Mouse (Mus musculus) embryonic facial prominence, embryonic 14.5 days (tissue): ENCODE measurements at regions not wholly inside any gene's neighbourhood (a gene's known extent, or its start where the extent isn't known, plus 50 kb on each side); places are given as distances from the start of the nearest gene placed in this dataset.

Experiments used
- ATAC-seq: fragments of 200-750 bp; cut with Nextera tagmentation; 2 replicates; pipeline ENCODE4 v1.8.0; 2017; ENCODE audit warnings: low read depth, moderate number of reproducible peaks, moderate TSS enrichment
- DNase-seq: peaks from one replicate; pipeline ENCODE4 v3.0.0-alpha.2; 2015; ENCODE audit warnings: low spot score
- H3K27ac ChIP-seq: fragments of 300-500 bp; sonication (generic); replicated peaks from 2 replicates; pipeline ENCODE4 v1.5.1; 2014; ENCODE audit warnings: low read depth, mild to moderate bottlenecking, low read length, moderate library complexity
- H3K27me3 ChIP-seq: fragments of 300-500 bp; sonication (generic); replicated peaks from 2 replicates; pipeline ENCODE4 v1.6.1; 2014; ENCODE audit warnings: low read length; ENCODE audit not compliant: control insufficient read depth, insufficient read depth
- H3K36me3 ChIP-seq: fragments of 300-500 bp; sonication (generic); 2 replicates; pipeline ENCODE4 v1.6.1; 2014; ENCODE audit warnings: low read length, mixed read lengths; ENCODE audit not compliant: control insufficient read depth, insufficient read depth
- H3K4me1 ChIP-seq: fragments of 300-500 bp; sonication (generic); 2 replicates; pipeline ENCODE4 v1.6.1; 2014; ENCODE audit warnings: antibody characterized with exemption, low read length; ENCODE audit not compliant: control insufficient read depth, insufficient read depth
- H3K4me2 ChIP-seq: fragments of 300-500 bp; sonication (generic); 2 replicates; pipeline ENCODE4 v1.6.1; 2014; ENCODE audit warnings: low read depth, mild to moderate bottlenecking, low read length, moderate library complexity, mixed read lengths
- H3K4me3 ChIP-seq: fragments of 300-500 bp; sonication (generic); 2 replicates; pipeline ENCODE4 v1.5.1; 2014; ENCODE audit warnings: low read depth, mild to moderate bottlenecking, low read length
- H3K9ac ChIP-seq: fragments of 300-500 bp; sonication (generic); 2 replicates; pipeline ENCODE4 v1.6.1; 2014; ENCODE audit warnings: low read depth, mild to moderate bottlenecking, low read length, moderate library complexity, mixed read lengths
- H3K9me3 ChIP-seq: fragments of 300-500 bp; sonication (generic); 2 replicates; pipeline ENCODE4 v1.6.1; 2016; ENCODE audit warnings: low read length; ENCODE audit not compliant: control insufficient read depth
- WGBS: fragments of 180-500 bp; shearing (Covaris S2); extraction: QIAGEN DNeasy Blood & Tissue Kit; methylation state at CpG from one replicate; pipeline ENCODE4 v1.1.7; 2014; 5-methylcytosine and 5-hydroxymethylcytosine counted together

DNA sequence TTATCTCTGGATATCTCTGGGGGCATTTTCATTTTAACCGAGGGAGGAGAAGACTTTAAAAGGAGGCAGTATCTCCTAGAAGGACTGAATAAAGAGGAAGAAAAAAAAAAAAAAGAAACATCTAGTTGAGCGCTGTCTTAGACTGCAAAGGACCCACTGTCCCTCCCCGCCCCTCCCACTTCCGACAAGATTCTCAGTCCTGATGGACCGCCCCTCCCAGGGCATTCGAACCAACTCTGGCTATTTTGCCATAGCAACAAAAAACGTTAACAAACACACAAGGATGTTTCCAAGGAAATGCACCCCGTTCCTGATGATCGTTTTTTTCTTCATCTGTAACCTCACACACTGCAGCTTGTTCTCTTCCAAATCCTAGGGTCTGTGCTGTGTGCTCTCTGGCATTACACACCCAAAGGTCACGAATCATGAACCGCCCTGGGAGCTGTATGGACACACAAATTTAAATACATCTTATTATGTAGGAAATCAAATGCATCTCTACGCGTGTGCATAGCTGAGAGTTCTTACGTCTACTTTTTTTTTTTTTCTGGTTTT lies 75.8 kb downstream of the Rnd3 start:
- H3K4me3 ChIP-seq = no peak overlapping the region
- DNase-seq = no peak
- no peaks in the 10 kb centered on the region for H3K27me3 ChIP-seq
- no peaks in the 10 kb centered on the region for H3K4me1 ChIP-seq
- no peaks in the 10 kb centered on the region for H3K9me3 ChIP-seq
- no peak overlapping the region for H3K27ac ChIP-seq
- ATAC-seq = no peak
- H3K36me3 ChIP-seq = no peaks in the 10 kb centered on the region
- H3K4me2 ChIP-seq = no peak overlapping the region
- no peak overlapping the region for H3K9ac ChIP-seq
- 59% methylated on average over 14 of the region's 14 CpGs for WGBS

DNA sequence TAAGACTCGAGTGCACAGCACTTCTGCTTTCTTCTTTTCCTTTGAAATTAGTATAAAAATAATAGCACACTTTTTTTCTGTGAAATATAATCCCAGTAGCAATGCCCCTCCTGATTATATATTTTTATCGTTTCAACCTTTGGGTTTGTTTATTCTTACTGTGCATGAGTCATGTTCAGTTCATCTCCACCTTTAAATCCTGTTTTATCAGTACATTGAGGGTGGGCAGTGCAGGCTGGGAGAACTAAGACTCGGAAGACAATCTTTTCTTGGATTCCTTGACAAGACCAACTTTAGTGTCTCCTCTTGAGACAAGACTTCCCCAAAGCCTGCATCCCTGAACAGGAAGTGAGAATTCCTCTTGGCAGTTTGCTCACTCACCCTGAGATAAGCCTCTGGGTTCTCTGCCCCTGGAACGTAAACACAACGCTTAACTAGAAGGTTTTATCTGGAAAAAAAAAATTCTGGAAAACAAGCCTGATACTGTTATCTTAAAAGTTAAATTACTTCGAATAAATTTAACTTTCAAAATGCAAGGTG lies 76.5 kb downstream of the Rnd3 start:
- no peak for DNase-seq
- H3K36me3 ChIP-seq = no peaks in the 10 kb centered on the region
- no peak for ATAC-seq
- no peak overlapping the region for H3K9ac ChIP-seq
- no peak overlapping the region for H3K4me3 ChIP-seq
- no peak overlapping the region for H3K4me2 ChIP-seq
- H3K27ac ChIP-seq = no peak overlapping the region
- H3K9me3 ChIP-seq = no peaks in the 10 kb centered on the region
- WGBS = 44% methylated on average over 6 of the region's 6 CpGs
- no peaks in the 10 kb centered on the region for H3K4me1 ChIP-seq
- H3K27me3 ChIP-seq = no peaks in the 10 kb centered on the region

DNA sequence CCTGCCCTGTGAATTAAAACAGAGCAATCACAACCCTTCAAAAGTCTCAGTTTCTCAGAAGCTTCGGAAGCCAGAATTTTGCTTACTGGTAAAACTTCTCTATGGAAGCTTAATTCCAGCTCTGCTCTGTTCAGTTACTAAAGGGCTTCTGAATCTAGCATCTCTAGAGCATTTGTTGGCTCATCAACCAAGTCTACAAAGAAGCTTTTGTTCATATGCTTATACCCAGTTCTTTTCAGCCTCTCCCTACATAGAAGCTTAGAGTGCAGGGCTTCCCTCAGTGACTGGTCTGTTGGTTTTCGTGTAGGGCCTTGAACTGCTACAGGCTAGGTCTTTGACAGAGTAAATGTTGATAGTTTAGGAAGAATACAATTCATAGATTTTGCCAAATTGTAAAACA lies 78.0 kb downstream of the Rnd3 start:
- H3K27ac ChIP-seq = no peak overlapping the region
- no peak overlapping the region for H3K4me3 ChIP-seq
- no peak overlapping the region for H3K9ac ChIP-seq
- no peaks in the 10 kb centered on the region for H3K36me3 ChIP-seq
- ATAC-seq (no peak), DNase-seq (no peak)
- WGBS = 66% methylated on average over 2 of the region's 2 CpGs
- no peaks in the 10 kb centered on the region for H3K4me1 ChIP-seq
- H3K9me3 ChIP-seq = no peaks in the 10 kb centered on the region
- H3K27me3 ChIP-seq = no peaks in the 10 kb centered on the region
- H3K4me2 ChIP-seq = no peak overlapping the region

DNA sequence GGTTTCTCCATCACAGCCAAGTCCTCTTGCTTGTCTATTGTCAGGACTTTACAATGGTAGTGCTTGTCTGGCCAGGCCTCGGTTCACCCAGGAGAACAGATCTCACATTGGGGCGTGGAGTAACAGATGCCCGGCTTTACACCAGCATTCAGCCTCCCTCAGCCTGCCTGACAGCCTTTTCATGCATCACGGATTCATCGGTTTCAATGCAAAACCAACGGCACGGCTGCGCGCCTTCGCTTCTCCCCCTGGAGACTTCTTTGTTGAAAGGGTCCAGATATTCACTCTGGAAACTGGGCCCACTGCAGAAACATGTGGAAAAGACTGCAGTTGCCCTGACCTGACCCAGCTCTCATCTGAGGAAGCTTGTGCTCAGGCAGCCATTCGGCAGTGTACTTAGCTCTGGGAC lies 82.5 kb downstream of the Rnd3 start:
- DNase-seq (peak; percentile 53), ATAC-seq (0 out of 2 replicates have a peak, but pooled peaks have one; percentile 60)
- no peaks in the 10 kb centered on the region for H3K9me3 ChIP-seq
- no peaks in the 10 kb centered on the region for H3K36me3 ChIP-seq
- H3K4me3 ChIP-seq = no peak overlapping the region
- 36% methylated on average over 11 of the region's 11 CpGs for WGBS
- H3K27me3 ChIP-seq = no peaks in the 10 kb centered on the region
- H3K9ac ChIP-seq = 0 out of 2 replicates have a peak overlapping the region, but pooled peaks have one; percentile 5
- peak overlapping the region; percentile 24; the same call in 1 of the 2 replicates for H3K4me2 ChIP-seq
- H3K4me1 ChIP-seq = no peaks in the 10 kb centered on the region
- H3K27ac ChIP-seq = no peak overlapping the region

DNA sequence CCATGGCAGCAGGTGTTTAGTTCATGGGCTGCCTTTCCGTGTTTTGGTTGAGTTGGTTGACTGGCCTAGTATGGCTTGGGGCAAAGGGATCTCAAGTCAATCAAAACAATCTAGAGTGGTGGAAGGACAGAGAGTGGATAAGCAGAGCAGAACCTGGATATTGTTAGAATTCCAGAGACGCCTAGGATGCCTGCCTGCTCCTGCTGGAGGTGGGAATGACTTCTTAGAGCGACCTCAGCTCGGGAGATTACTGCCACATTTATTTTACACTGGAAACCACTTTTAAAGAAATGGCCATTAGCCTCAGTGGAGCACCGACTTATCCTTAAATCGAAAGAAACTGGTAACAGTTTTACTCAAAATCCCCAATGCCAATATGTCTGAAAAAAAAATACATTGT lies 83.1 kb downstream of the Rnd3 start:
- ATAC-seq (no peak), DNase-seq (no peak)
- Histone ChIP-seq H3K27ac (no peak overlapping the region), H3K4me1 (no peaks in the 10 kb centered on the region), H3K4me3 (no peak overlapping the region), H3K27me3 (no peaks in the 10 kb centered on the region), H3K9ac (no peak overlapping the region), H3K4me2 (no peak overlapping the region), H3K36me3 (no peaks in the 10 kb centered on the region), H3K9me3 (no peaks in the 10 kb centered on the region)
- WGBS = 48% methylated on average over 6 of the region's 6 CpGs

GRCm38 (mm10) chr2:51064821-51065220 lies 84.1 kb downstream of the Rnd3 start:
- no peaks in the 10 kb centered on the region for H3K27me3 ChIP-seq
- no peaks in the 10 kb centered on the region for H3K4me1 ChIP-seq
- no peak overlapping the region for H3K4me3 ChIP-seq
- no peak overlapping the region for H3K4me2 ChIP-seq
- H3K9ac ChIP-seq = no peak overlapping the region
- ATAC-seq = no peak
- no peak overlapping the region for H3K27ac ChIP-seq
- H3K36me3 ChIP-seq = no peaks in the 10 kb centered on the region
- 69% methylated on average over 4 of the region's 4 CpGs for WGBS
- DNase-seq = no peak
- no peaks in the 10 kb centered on the region for H3K9me3 ChIP-seq

DNA sequence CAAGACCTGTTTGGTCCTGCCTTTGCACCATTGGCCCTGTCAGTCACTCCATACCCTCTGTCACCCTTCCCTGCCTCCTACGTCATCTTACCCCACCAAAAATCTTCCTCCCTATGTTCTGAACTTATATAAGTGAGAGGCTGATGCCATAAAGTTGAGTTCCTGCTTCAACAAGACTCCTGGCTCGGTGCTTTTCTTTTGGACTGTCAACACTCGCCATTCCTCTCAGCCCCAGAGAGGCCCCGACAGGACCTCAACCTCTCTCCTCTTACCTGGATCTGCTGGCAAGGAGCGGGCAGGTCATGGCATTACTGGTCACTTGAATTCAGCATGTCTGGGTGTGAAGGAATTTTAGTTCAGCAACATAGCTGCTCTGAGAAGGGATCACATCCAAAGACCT lies 86.9 kb downstream of the Rnd3 start:
- H3K4me1 ChIP-seq = no peaks in the 10 kb centered on the region; the same call in 1 of the 2 replicates
- no peaks in the 10 kb centered on the region for H3K36me3 ChIP-seq
- DNase-seq = no peak
- no peak overlapping the region for H3K4me3 ChIP-seq
- WGBS = 87% methylated on average over 5 of the region's 5 CpGs
- no peaks in the 10 kb centered on the region for H3K9me3 ChIP-seq
- H3K9ac ChIP-seq = no peak overlapping the region
- no peak overlapping the region for H3K4me2 ChIP-seq
- no peak for ATAC-seq
- no peak overlapping the region for H3K27ac ChIP-seq
- no peaks in the 10 kb centered on the region for H3K27me3 ChIP-seq

DNA sequence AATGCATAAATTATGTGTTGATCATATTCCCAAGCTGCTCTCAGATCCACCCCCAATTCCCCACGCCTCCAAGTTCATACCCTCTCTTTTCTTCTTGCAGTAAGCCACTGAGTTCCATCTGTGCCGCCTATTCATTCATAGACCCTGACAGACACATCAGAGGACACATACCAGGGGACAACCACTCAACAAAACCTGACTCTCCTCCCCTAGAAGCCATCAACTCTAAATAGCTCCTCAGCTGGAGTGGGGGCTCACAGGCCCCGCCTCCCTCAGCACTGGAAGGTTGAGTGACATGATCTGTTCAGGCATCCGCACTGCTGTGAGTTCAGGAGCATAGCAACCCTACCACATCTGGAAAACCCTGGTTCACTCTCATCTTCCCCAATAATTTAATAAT lies 90.8 kb downstream of the Rnd3 start:
- DNase-seq = no peak

GRCm38 (mm10) chr2:51056141-51056731 lies 92.7 kb downstream of the Rnd3 start:
- Histone ChIP-seq H3K36me3 (no peaks in the 10 kb centered on the region), H3K27ac (peak overlapping the region; percentile 33; the same call in 1 of the 2 replicates), H3K4me3 (no peak overlapping the region), H3K4me2 (no peak overlapping the region; the same call in 1 of the 2 replicates), H3K9me3 (no peaks in the 10 kb centered on the region), H3K4me1 (peaks cover 8% of the 10 kb centered on the region), H3K9ac (no peak overlapping the region), H3K27me3 (no peaks in the 10 kb centered on the region)
- WGBS = 27% methylated on average over 8 of the region's 8 CpGs
- DNase-seq (peak; percentile 93), ATAC-seq (peak; percentile 94)

More for the DNA sequence above, 90.8 kb downstream of the Rnd3 start:
- 77% methylated on average over 4 of the region's 4 CpGs for WGBS
- H3K27me3 ChIP-seq = no peaks in the 10 kb centered on the region
- H3K9me3 ChIP-seq = no peaks in the 10 kb centered on the region
- H3K4me2 ChIP-seq = no peak overlapping the region
- H3K9ac ChIP-seq = no peak overlapping the region
- no peak overlapping the region for H3K4me3 ChIP-seq
- no peak overlapping the region for H3K27ac ChIP-seq
- peaks cover 8% of the 10 kb centered on the region for H3K4me1 ChIP-seq
- no peaks in the 10 kb centered on the region for H3K36me3 ChIP-seq
- ATAC-seq = no peak
